Mouse (Mus musculus): ENCODE measurements at regions not wholly inside any gene's neighbourhood (a gene's known extent, or its start where the extent isn't known, plus 50 kb on each side); places are given as distances from the start of the nearest gene placed in this dataset.

GRCm38 (mm10) chr4:31561823-31562222 is 402.1 kb upstream of the Map3k7 start:
- TF ChIP-seq CTCF (IDR thresholded peaks at IDR 0.05): peak; percentile 66
- H3K4me3 ChIP-seq: peak overlapping the region; percentile 36
- intact Hi-C loops (cut with DNase I): loop anchor here (5.0 kb wide), 1 partner anchor 145 kb away; no protein-coding TSS in a partner anchor
- DNase-seq (ENCODE audit: extremely low spot score in 1 of 2, low spot score in 2 of 2): no peak
- H3K27ac ChIP-seq: no peak overlapping the region

DNA sequence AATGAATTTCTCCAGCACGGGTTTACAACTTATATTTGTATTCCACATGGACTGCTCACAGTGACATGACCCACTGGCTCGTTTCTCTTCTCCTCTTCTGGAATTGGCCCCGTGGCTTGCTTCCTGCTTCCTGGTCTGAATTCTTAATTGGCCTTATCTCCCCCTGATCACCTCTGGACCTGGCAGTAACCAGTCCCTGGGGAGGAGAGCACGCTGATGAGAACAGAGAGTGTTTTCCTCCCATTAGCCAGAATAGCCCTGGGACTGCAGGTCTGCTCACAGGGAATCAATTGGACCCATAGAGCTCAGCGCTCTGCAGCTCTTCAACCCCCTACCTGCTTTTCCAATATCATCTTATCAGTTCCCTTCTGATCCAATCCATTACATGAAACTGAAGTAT is 397.7 kb upstream of the Map3k7 start:
- intact Hi-C loops (cut with DNase I): no loop called here
- Histone ChIP-seq H3K4me3 (no peak overlapping the region), H3K27ac (no peak overlapping the region)
- no peak for DNase-seq (ENCODE audit: extremely low spot score in 1 of 2, low spot score in 2 of 2)
- no peak for TF ChIP-seq CTCF (IDR thresholded peaks at IDR 0.05)

GRCm38 (mm10) chr4:31566834-31567233 is 397.1 kb upstream of the Map3k7 start:
- DNase-seq (ENCODE audit: extremely low spot score in 1 of 2, low spot score in 2 of 2): no peak
- TF ChIP-seq CTCF (IDR thresholded peaks at IDR 0.05): no peak
- Histone ChIP-seq H3K27ac (no peak overlapping the region), H3K4me3 (no peak overlapping the region)
- intact Hi-C loops (cut with DNase I): no loop called here

DNA sequence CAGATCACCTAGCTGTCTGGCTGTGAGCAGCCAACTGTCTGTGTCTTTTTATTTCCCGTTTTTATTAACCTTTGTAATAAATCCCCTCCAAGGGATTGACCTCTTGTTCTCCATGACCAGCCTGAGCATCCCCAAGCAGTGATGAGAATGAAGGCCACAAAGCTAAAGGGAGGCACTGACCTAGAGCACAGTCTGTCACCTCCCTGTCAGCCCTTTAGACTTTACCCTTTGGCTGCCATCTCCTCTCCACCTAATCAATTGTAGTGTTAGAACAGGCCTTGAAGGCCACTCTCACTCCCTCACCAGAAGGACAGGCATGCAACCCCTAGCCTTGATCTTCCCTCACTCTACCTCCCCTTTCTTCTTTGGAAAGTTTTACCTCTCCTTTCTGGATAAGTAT is 394.2 kb upstream of the Map3k7 start:
- no peak for DNase-seq (ENCODE audit: extremely low spot score in 1 of 2, low spot score in 2 of 2)
- intact Hi-C loops (cut with DNase I): no loop called here
- Histone ChIP-seq H3K4me3 (no peak overlapping the region), H3K27ac (no peak overlapping the region)
- TF ChIP-seq CTCF (IDR thresholded peaks at IDR 0.05): no peak

GRCm38 (mm10) chr4:31576982-31577579 is 386.8 kb upstream of the Map3k7 start:
- intact Hi-C loops (cut with DNase I): no loop called here
- TF ChIP-seq CTCF (IDR thresholded peaks at IDR 0.05): no peak
- H3K4me3 ChIP-seq: no peak overlapping the region
- no peak overlapping the region for H3K27ac ChIP-seq
- no peak for DNase-seq (ENCODE audit: extremely low spot score in 1 of 2, low spot score in 2 of 2)

GRCm38 (mm10) chr4:31583495-31583894 is 380.4 kb upstream of the Map3k7 start:
- H3K4me3 ChIP-seq: no peak overlapping the region
- no peak for TF ChIP-seq CTCF (IDR thresholded peaks at IDR 0.05)
- DNase-seq (ENCODE audit: extremely low spot score in 1 of 2, low spot score in 2 of 2): no peak
- intact Hi-C loops (cut with DNase I): loop anchor here (10.0 kb wide), 1 partner anchor 221 kb away; no protein-coding TSS in a partner anchor
- H3K27ac ChIP-seq: no peak overlapping the region

- peak in 1 of 2 experiments; percentile 14 for DNase-seq (ENCODE audit: extremely low spot score in 1 of 2, low spot score in 2 of 2)
- Histone ChIP-seq H3K27ac (no peak overlapping the region), H3K4me3 (no peak overlapping the region)
- intact Hi-C loops (cut with DNase I): loop anchor here (10.0 kb wide), 1 partner anchor 221 kb away; no protein-coding TSS in a partner anchor
- no peak for TF ChIP-seq CTCF (IDR thresholded peaks at IDR 0.05)
Observed at GRCm38 (mm10) chr4:31584171-31584570, 379.7 kb upstream of the Map3k7 start.

- intact Hi-C loops (cut with DNase I): no loop called here
- no peak for DNase-seq (ENCODE audit: extremely low spot score in 1 of 2, low spot score in 2 of 2)
- Histone ChIP-seq H3K4me3 (no peak overlapping the region), H3K27ac (no peak overlapping the region)
- no peak for TF ChIP-seq CTCF (IDR thresholded peaks at IDR 0.05)
Observed at GRCm38 (mm10) chr4:31594089-31594488, 369.8 kb upstream of the Map3k7 start.

- no peak overlapping the region for H3K4me3 ChIP-seq
- intact Hi-C loops (cut with DNase I): no loop called here
- no peak for TF ChIP-seq CTCF (IDR thresholded peaks at IDR 0.05)
- no peak for DNase-seq (ENCODE audit: extremely low spot score in 1 of 2, low spot score in 2 of 2)
- no peak overlapping the region for H3K27ac ChIP-seq
Observed at GRCm38 (mm10) chr4:31601536-31601935, 362.4 kb upstream of the Map3k7 start.

DNA sequence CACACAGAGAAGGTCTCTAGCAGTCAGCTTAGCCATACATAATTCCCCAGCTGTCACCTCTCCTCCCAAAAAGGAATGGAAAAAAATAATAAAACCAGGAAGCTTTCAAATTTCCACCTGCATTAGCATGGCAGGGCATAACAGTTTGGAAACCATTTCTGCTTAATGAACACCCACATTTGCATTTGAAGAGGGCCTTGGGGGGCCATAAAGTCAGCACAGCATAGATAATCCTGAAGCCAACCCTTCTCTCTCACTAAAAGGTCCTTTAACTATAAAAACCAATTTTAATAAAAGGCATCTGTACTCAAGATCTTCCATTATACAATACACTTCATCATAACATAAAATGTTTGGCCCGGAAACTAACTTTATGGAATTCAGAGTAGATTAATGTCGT is 360.1 kb upstream of the Map3k7 start:
- no peak for TF ChIP-seq CTCF (IDR thresholded peaks at IDR 0.05)
- H3K4me3 ChIP-seq: no peak overlapping the region
- DNase-seq (ENCODE audit: extremely low spot score in 1 of 2, low spot score in 2 of 2): no peak
- no peak overlapping the region for H3K27ac ChIP-seq
- intact Hi-C loops (cut with DNase I): no loop called here

DNA sequence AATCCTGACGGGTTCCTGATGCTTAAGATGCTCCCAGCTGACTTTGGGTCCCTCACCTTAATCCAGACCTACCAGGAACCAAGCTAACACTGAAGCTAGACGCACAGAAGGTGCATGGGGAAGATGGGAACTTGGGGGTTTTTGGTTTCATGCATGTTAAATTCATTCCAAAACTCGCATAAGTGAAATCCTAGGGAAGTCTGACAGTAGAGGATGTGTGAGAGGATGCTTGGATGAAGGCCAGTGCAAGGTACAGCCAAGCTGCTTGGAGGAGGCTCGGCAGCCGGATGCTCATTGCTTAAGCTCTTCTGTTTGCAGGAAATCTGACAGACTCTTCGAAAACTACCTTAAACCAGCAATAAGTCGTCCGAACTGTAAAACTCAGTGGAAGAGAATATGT is 355.1 kb upstream of the Map3k7 start:
- Histone ChIP-seq H3K4me3 (no peak overlapping the region), H3K27ac (no peak overlapping the region)
- intact Hi-C loops (cut with DNase I): no loop called here
- TF ChIP-seq CTCF (IDR thresholded peaks at IDR 0.05): no peak
- peak in 1 of 2 experiments; percentile 15 for DNase-seq (ENCODE audit: extremely low spot score in 1 of 2, low spot score in 2 of 2)

DNA sequence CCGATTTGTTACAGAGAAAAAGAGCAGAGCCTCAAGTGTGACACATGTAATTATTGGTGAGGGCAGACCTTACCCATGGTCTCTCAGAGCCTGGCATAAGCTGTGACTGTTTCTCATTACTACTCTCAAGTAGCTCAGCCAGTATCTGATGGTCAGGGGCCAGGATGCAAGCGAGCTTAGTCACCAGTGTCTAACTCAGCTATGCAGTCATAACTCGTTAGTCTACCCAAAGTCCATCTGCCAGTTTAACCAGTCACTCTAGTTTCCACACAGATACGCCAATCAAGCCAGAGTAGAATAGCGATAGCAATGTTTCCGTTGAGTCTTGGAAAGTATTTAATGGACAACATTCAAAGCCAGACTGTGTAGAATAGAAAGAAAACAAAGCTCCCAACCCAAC is 354.3 kb upstream of the Map3k7 start:
- Histone ChIP-seq H3K27ac (no peak overlapping the region), H3K4me3 (no peak overlapping the region)
- intact Hi-C loops (cut with DNase I): no loop called here
- TF ChIP-seq CTCF (IDR thresholded peaks at IDR 0.05): no peak
- no peak for DNase-seq (ENCODE audit: extremely low spot score in 1 of 2, low spot score in 2 of 2)

DNA sequence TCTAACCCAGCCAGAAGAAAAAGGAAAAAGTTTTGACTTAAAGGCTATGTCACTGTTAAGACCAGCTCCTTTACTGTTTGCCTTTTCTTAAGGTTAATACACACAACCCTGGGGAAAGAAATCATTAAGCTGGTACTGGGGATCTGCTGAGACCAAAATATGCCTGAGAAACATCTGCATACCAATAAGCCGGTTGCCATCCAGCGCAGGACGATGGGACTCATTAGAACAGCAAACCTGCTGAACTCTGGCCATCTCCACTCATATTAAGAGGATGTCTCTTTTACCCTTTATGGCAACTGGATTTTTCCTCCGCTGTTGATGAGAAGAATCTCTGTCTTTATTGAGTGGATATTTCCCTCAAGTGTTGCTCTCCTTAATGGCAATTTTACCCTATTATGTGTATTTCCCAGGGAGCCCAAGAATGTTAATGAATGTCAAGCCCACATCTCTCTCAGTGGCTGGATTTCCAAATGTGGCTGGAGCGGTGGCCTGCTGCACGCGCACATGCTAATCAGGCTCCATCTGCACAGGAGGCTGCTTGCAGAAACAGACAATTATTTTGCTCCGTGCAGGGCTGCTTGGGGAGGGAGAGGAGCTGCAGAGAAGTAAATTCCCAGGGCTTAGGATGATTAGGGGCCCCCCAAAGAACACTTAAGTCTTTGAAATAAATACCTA is 351.6 kb upstream of the Map3k7 start:
- Histone ChIP-seq H3K27ac (no peak overlapping the region), H3K4me3 (no peak overlapping the region)
- no peak for DNase-seq (ENCODE audit: extremely low spot score in 1 of 2, low spot score in 2 of 2)
- TF ChIP-seq CTCF (IDR thresholded peaks at IDR 0.05): no peak
- intact Hi-C loops (cut with DNase I): no loop called here
